Mouse (Mus musculus) activated CD4-positive, CD25-positive, alpha-beta regulatory T cell, adult 4 months (primary cell): ENCODE measurements around the gene Dnmt1. TPM values are rescaled to one million over a fixed set of nuclear protein-coding genes. Genes with fewer than 3 reads are reported as not detected.

Experiments
- ATAC-seq: one replicate; pipeline ENCODE4 v1.8.0; 2017
- polyA plus RNA-seq, 2 experiments: library from polyadenylated mRNA; unstranded; fragments of 100-300 nt; shearing (Covaris generic); gene quantifications; one replicate each; pipeline ENCODE4 v1.2.1; 2017

The Dnmt1 gene
- polyA plus RNA-seq, 2 experiments from 2014 or later: 51.2 to 52.7 TPM

- ATAC-seq: peak; percentile 68
Measured at GRCm38 (mm10) chr9:20976216-20976960, 16.7 kb upstream of the Dnmt1 start, which contains the start of gene S1pr2. Gene S1pr2, minus strand, starts transcription at chr9:20976781.

GRCm38 (mm10) chr9:20975431-20976215 lies 15.9 kb upstream of the Dnmt1 start:
- ATAC-seq: peak; percentile 60

- no peak for ATAC-seq
Measured at GRCm38 (mm10) chr9:20973682-20974075, 14.0 kb upstream of the Dnmt1 start.

GRCm38 (mm10) chr9:20973001-20973681 lies 13.5 kb upstream of the Dnmt1 start:
- no peak for ATAC-seq

DNA sequence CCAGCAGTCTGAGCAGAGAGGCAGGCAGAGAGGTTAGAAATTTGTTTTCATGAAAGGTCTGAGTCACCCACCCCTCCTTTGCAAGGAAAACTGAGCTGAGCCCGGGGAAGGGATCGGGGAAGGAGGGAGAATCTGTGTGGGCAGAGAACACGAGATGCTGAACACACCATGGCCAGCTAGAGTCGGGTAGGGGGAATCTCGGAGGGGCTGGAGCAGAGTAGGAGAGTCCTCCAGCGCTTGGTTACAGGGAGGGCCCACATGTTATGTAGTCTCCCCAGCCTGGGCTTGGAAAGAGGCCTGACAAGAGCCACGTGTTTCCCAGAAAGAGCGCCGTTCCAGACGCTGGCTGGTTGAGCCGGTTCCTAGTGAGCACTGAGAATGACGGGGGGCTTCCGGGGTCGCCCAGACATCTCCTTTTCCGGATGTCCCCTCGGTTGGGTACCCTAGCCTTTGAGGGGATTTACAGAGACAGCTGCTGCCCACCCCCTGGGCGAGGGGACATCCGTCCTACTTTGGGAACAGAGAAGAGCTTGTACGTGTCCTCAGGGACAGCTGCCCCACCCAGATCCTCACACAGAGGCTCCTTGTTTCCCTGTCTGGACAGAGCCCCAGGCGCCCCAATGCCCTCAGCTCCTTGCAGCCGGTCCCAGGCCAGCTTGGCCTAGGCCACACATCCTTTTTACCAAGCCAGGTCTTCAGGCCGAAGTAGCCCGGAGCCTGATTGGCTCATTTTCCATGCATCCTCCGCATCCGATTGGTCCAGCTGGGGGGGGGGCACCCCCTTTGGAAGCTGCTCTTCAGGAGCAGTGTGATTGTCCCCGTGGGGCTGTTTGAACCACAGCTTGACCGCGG lies 12.7 kb upstream of the Dnmt1 start:
- ATAC-seq: no peak

DNA sequence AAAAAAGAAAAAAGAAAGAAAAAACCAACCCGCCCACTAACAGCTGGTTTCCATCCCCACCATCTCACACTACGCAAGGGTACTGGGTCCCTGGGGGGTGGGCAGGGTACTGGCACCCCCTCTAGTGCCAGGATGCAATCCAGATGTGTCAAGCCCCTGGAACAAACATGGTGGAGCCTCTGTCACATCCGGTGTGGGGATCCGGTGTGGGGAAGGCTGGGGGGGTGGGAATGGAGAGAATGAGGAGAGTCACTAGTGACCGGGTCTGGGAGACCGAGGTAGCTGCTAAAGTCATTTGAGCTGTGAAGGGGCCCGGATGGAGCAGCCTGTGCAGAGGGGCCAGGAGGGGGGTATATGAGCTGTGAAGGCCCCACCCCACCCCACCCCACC lies 12.1 kb upstream of the Dnmt1 start:
- ATAC-seq: no peak

DNA sequence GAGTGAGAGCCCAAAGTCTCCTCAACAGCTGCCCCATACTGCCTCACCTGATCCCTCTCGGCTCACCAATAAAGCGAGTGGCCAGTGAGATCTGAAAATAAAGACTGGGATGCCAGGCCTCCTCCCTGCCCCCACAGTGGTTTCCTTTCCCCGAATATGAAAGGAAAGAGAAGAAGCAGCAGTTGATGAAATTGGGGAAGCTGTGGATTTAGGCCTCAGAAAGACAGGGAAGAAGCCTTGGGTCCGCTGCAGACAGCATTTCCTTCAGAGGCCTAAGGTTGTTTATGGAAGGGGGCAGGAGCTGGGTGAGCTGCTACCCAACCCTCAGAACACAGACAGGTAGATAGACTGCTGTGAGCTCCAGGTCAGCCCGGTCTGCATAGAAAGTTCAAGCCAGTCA lies 7.1 kb upstream of the Dnmt1 start:
- ATAC-seq: no peak

GRCm38 (mm10) chr9:20966008-20966407 lies 6.3 kb upstream of the Dnmt1 start:
- ATAC-seq: no peak

- no peak for ATAC-seq
Measured at GRCm38 (mm10) chr9:20965606-20966005, 5.9 kb upstream of the Dnmt1 start.

- peak; percentile 93 for ATAC-seq
Measured at GRCm38 (mm10) chr9:20961557-20961956, 1.9 kb upstream of the Dnmt1 start.

DNA sequence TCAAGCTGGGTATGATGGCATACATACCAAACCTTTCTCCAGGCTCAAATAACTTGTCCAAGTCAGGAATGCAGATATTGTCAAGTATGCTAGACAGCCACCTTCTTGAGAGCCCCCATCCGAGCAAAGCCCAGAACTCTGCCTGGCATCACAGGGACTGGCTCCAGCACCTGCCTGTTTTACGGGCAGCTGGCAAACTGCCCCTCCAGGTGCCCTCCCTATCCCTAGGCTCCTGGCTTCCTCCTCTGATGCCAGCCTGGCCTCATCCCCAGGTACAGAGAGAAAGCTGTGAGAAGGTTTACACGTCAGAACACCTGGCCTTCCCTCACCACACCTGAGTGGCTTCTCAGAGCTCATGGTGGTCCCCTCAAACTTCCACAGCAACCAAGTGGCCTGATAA lies 2.7 kb downstream of the Dnmt1 start:
- ATAC-seq: no peak

GRCm38 (mm10) chr9:20952520-20953227 lies 7.0 kb downstream of the Dnmt1 start:
- ATAC-seq: peak; percentile 93

- no peak for ATAC-seq
Measured at GRCm38 (mm10) chr9:20951966-20952519, 7.6 kb downstream of the Dnmt1 start.

DNA sequence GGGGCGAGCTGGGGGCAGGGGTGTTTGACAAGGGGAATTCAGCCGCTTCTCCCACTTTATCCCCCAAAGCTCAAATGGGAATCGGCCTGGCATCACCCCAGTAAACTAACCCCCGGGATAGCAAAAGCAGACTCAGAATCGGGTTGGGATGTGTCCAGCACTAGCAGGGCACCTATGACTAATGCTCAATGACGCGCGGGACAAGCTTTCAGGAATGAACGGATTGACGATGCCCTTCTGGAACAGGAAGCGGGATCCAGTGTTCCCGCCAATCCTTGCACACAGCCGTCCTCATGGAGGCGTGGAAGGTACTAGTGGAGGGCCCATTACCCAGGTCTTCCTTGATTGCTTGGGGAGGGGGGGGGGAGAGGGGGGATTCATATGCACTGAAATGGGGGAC lies 8.2 kb downstream of the Dnmt1 start:
- ATAC-seq: no peak

DNA sequence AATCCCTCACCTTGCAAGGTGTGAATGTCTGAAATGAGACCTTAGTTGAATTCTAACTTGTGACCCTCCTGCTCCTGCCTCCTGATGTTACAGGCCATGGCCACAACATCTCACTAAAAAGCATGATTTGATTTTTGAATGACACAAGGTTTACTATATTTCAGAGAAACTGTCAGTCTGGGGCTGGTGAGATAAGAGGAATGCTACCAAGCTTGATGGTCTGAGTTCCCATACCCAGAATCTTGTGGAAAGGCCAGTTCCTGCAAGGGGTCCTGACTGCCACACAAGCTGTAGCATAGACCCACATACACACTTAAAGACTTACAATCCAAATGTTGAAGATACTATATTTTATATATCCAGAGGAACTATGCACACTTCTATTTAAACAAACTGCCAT lies 9.3 kb downstream of the Dnmt1 start:
- no peak for ATAC-seq

- ATAC-seq: no peak
Measured at GRCm38 (mm10) chr9:20946066-20946880, 13.4 kb downstream of the Dnmt1 start.

- no peak for ATAC-seq
Measured at GRCm38 (mm10) chr9:20944697-20945370, 14.9 kb downstream of the Dnmt1 start.

GRCm38 (mm10) chr9:20943911-20944310 lies 15.8 kb downstream of the Dnmt1 start:
- no peak for ATAC-seq

GRCm38 (mm10) chr9:20943396-20943795 lies 16.3 kb downstream of the Dnmt1 start:
- no peak for ATAC-seq

DNA sequence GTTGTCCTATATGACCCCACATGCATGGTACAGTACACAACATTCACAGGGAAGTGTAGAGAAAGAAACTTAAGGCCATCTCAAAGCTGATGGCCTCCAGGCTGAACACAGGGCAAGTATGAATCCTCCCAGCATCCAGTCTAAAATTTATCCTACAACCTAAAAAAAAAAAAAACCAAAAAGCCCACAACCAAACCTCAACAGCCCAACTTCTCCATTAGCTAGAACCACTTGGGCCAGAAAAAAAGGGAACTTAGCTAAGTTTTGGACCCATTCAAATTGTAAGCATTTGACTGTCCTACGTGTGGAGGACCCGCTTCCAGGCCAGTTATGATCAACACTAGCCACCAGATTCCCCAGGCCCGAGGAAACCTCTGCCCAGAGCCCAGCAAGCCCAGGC lies 36.4 kb downstream of the Dnmt1 start:
- ATAC-seq: no peak
